Mouse (Mus musculus) T-helper 17 cell (primary cell): Measurements from ENCODE around the gene Pcbp1.
"Not testable (repeated sequence)": the region's sequence is repeated elsewhere in the genome, so short reads cannot be mapped to it uniquely, and the experiment has no call there.

Experiments
- in situ Hi-C, 2 experiments: fragments of 300-600 bp; cut with MboI, MseI; formaldehyde crosslinking; loops; 1 replicate in 1 of 2; 2 replicates in 1 of 2; pipeline ENCODE4 v1.15.1; 2025; ENCODE audit warnings: high pct_unique_total_duplicates in 2 of 2

The Pcbp1 gene

GRCm38 (mm10) chr6:86526032-86526960 lies at the start of gene Pcbp1:
Pcbp1 (minus strand) TSS chr6:86526321.
- in situ Hi-C loops, result loop anchor here (5.0 to 25.0 kb wide), 3 partner anchors 49 to 564 kb away; partner anchors contain the start of gene Dusp11 (in 1 of the 2)

GRCm38 (mm10) chr6:86574495-86574894 lies 48.4 kb upstream of the Pcbp1 start:
- in situ Hi-C loops, result no loop called here

GRCm38 (mm10) chr6:86570830-86571229 lies 44.7 kb upstream of the Pcbp1 start:
- in situ Hi-C loops, result no loop called here

- in situ Hi-C loops, result no loop called here
These were observed 43.3 kb upstream of the Pcbp1 start for GRCm38 (mm10) chr6:86569461-86569820.

GRCm38 (mm10) chr6:86568816-86569460 lies 42.8 kb upstream of the Pcbp1 start:
- in situ Hi-C loops, result no loop called here

GRCm38 (mm10) chr6:86565782-86566181 lies 39.7 kb upstream of the Pcbp1 start:
- in situ Hi-C loops, result no loop called here

DNA sequence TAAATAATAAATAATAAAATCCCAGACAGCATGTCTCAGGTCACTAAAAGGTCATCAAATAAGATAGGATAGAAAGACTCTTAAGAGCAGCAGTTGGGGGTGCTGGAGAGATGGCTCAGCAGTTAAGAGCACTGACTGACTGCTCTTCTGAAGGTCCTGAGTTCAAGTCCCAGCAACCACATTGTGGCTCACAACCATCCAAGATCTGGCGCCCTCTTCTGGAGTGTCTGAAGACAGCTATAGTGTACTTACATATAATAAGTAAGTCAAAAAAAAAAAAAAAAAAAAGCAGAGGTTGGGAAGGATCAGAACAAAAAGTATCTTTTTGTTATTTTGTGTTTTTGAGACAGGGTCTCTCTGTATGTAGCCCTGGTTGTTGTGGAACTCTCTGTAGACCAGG lies 31.1 kb upstream of the Pcbp1 start:
- in situ Hi-C loops, result not testable (repeated sequence)

GRCm38 (mm10) chr6:86556345-86557058 lies 30.4 kb upstream of the Pcbp1 start:
- in situ Hi-C loops, result no loop called here

DNA sequence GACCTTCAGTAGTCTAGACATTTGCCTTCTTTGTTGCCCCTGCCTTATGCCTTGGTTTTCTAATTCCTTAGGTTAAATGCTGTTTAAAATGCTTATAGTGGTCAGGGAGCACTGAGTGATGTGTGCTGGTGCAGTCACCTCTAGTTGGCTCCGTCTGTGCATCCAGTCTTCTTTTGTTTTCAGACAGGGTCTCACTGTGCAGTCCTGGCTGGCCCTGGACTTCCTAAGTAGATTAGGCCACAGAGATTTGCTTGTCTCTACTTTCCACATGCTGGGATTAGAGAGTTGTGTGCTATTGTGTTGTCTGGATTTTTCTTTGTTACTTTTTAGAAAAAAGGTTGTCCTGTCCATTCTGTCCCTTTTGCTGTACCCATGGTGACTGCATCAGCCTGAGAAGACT lies 24.5 kb upstream of the Pcbp1 start:
- in situ Hi-C loops, result loop anchor here in 1 of 2 experiments (5.0 kb wide), 1 partner anchor 102 kb away; no protein-coding TSS in a partner anchor

- in situ Hi-C loops, result loop anchor here in 1 of 2 experiments (25.0 kb wide), 1 partner anchor 586 kb away; the partner anchor contains the start of gene Dusp11
These were observed 21.8 kb upstream of the Pcbp1 start for GRCm38 (mm10) chr6:86547880-86548367.

GRCm38 (mm10) chr6:86547228-86547755 lies 21.2 kb upstream of the Pcbp1 start:
- in situ Hi-C loops, result loop anchor here in 1 of 2 experiments (25.0 kb wide), 1 partner anchor 585 kb away; the partner anchor contains the start of gene Dusp11

DNA sequence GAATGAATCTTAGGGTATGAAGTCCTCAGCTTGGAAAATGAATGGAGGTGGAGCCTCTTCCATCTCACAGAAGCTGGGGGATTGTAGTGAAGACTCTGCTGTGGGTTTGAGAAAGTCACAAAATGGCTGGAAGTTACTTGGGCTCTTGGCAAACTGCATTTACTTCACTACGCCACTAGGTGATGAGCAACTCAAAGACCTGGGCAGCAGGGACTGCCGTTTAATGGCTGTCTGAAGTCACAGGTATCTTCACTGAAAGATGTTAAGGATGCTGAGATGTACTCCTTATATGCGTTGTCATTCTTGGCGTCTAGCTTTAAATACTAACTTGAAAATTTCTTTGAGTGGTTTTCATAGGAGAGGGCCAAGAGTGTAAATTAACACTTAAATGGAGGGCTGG lies 19.1 kb upstream of the Pcbp1 start:
- in situ Hi-C loops, result loop anchor here in 1 of 2 experiments (25.0 kb wide), 1 partner anchor 583 kb away; the partner anchor contains the start of gene Dusp11

GRCm38 (mm10) chr6:86543869-86544268 lies 17.7 kb upstream of the Pcbp1 start:
- in situ Hi-C loops, result loop anchor here in 1 of 2 experiments (25.0 kb wide), 1 partner anchor 582 kb away; the partner anchor contains the start of gene Dusp11

GRCm38 (mm10) chr6:86543060-86543459 lies 16.9 kb upstream of the Pcbp1 start:
- in situ Hi-C loops, result loop anchor here in 1 of 2 experiments (25.0 kb wide), 1 partner anchor 581 kb away; the partner anchor contains the start of gene Dusp11

DNA sequence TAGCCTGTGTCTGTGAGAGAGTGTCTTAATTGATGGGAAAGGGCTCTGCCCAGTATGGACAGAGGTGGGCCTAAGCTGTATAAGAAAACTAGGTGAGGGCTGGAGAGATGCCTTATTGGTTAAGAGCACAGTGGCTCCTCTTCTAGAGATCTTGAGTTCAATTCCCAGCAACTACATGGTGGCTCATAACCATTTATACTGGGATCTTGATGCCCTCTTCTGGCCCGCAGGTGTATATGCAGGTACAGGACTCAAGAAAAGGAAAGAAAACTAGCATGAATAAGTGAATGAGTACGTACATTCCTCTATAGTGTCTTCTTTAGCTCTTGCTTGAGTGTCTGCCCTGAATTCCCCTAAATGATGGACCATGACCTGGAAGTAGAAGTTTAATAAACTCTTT lies 15.5 kb upstream of the Pcbp1 start:
- in situ Hi-C loops, result loop anchor here in 1 of 2 experiments (25.0 kb wide), 1 partner anchor 579 kb away; the partner anchor contains the start of gene Dusp11

GRCm38 (mm10) chr6:86528451-86528785 lies 2.3 kb upstream of the Pcbp1 start:
- in situ Hi-C loops, result loop anchor here (5.0 to 25.0 kb wide), 3 partner anchors 51 to 566 kb away; partner anchors contain the start of gene Dusp11 (in 1 of the 2)

DNA sequence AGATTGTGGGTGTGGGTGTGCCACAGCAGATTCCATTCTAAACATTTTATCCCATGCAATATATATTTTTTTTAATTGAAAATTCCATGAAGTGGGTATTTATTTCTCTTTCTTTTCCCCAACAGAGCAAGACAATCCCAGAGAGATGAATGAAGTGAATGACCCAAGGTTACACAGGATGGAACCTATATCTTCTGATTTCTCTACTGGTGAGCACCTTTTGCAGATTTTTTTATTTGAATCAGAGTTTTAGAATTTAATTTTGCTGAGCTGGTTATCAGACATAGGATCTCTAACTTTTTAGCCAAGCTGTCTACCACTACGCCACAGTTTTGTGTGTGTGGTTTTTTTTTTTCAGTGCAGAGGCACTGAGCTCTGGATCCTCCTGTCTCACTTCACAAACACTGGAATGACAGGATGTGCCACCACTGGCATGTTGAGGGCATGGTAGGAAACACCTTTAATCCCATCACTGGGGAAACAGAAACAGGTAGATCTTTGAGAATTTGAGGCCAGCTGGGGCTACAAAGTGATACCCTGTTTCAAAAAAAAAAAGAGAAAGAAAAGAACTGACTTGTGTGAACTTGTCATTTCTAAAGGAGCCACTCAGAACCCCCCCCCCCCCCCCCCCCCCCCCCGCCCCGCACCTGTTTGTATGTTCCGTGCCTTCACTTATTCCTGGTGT lies 1.8 kb upstream of the Pcbp1 start:
- in situ Hi-C loops, result loop anchor here (5.0 to 25.0 kb wide), 3 partner anchors 51 to 566 kb away; partner anchors contain the start of gene Dusp11 (in 1 of the 2)

- in situ Hi-C loops, result loop anchor here (5.0 to 25.0 kb wide), 3 partner anchors 50 to 565 kb away; partner anchors contain the start of gene Dusp11 (in 1 of the 2)
These were observed 1.0 kb upstream of the Pcbp1 start for GRCm38 (mm10) chr6:86526961-86527740.

DNA sequence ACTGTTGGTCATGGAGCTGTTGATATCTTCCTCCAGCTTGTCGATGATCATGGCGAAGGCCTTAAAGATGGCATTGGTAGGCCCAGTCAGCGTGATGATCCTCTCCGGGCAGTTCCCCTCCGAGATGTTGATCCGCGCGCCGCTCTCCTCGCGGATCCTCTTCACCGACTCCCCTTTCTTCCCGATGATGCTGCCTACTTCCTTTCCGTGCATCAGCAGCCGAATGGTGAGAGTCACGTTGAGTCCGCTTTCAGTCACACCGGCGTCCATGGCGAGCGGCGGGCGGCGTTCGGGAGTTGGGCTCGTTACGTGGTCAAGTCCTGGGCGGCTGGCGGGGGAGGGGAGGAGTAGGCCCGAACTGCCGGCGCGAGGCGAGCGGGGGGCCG lies 482 bp downstream of the Pcbp1 start:
- in situ Hi-C loops, result loop anchor here (5.0 to 25.0 kb wide), 3 partner anchors 48 to 563 kb away; partner anchors contain the start of gene Dusp11 (in 1 of the 2)
